Mouse (Mus musculus): ENCODE results near the gene Ddt.

DNA sequence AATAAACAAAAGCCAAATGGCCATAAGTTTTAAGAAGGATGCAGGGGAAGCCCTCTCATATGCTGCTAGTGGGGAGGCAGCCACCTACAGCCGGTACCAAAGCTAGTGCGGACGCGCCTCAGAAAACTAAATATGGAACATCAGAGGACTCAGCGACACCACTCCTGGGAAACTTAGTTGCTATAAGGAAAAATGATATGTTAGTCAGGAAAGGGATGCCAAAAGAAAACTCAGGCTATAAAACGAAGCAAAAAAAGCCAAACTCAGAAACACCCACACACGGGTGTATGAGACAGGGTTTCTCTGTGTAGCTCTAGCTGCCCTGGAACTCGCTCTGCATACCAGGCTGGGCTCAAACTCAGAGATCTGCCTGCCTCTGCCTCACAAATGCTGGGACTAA lies 15.1 kb upstream of the Ddt start:
- TF ChIP-seq CTCF (IDR thresholded peaks at IDR 0.05; ENCODE audit: low read depth), result no peak
- no peak for TF ChIP-seq EP300 (IDR thresholded peaks at IDR 0.05; ENCODE audit: low read depth)
